Mouse (Mus musculus) bone marrow, adult 2 months (tissue): Measurements from ENCODE around the gene Eps15l1.

ENCODE experiments used
- CTCF ChIP-seq: fragments of 200-500 bp; IDR thresholded peaks from 2 replicates; pipeline ENCODE4 v1.5.1; 2011; ENCODE audit warnings: low read length, control low read depth; ENCODE audit not compliant: control insufficient read depth, insufficient read depth
- POLR2A ChIP-seq: fragments of 200-500 bp; IDR thresholded peaks from 2 replicates; pipeline ENCODE4 v1.6.1; 2011; ENCODE audit warnings: low read depth, mild to moderate bottlenecking, control low read depth, low read length, borderline replicate concordance; ENCODE audit not compliant: control insufficient read depth

DNA sequence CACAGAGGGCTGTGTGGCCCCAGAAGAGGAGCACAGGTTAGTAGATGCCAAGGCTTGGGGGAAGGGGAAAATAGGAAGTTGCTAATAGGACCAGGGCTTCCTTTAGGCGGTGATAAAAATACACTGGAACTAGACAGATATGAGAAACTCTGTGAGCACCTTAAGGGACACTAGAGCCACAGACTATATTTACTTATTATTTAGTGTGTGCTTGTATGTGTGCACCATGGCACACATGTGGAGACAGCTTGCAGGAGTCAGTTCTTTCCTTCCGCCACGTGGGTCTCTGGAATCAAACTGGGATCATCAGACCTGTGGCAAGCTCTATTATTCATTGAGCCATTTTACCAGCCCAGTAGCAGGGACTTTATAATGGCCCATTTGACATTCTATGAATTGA, 126.1 kb downstream of the Eps15l1 start:
- TF ChIP-seq CTCF (no peak), POLR2A (no peak)
